Mouse (Mus musculus): ENCODE measurements around the gene Ggt5.

Gene Ggt5

GRCm38 (mm10) chr10:75625920-75626319 is 36.8 kb downstream of the Ggt5 start:
- DNase-seq (ENCODE audit: low read depth, low spot score), result no peak

GRCm38 (mm10) chr10:75626991-75627390 is 37.9 kb downstream of the Ggt5 start:
- no peak for DNase-seq (ENCODE audit: low read depth, low spot score)

GRCm38 (mm10) chr10:75627490-75627889 is 38.4 kb downstream of the Ggt5 start:
- DNase-seq (ENCODE audit: low read depth, low spot score), result no peak

- DNase-seq (ENCODE audit: low read depth, low spot score), result peak; percentile 73
These were observed 43.5 kb downstream of the Ggt5 start for GRCm38 (mm10) chr10:75632633-75633032.

- no peak for DNase-seq (ENCODE audit: low read depth, low spot score)
These were observed 43.9 kb downstream of the Ggt5 start for GRCm38 (mm10) chr10:75633048-75633447.

- DNase-seq (ENCODE audit: low read depth, low spot score), result no peak
These were observed 44.5 kb downstream of the Ggt5 start for GRCm38 (mm10) chr10:75633576-75634139.

GRCm38 (mm10) chr10:75634610-75635009 is 45.5 kb downstream of the Ggt5 start:
- DNase-seq (ENCODE audit: low read depth, low spot score), result no peak

GRCm38 (mm10) chr10:75635019-75635692 is 46.0 kb downstream of the Ggt5 start:
- no peak for DNase-seq (ENCODE audit: low read depth, low spot score)

GRCm38 (mm10) chr10:75635693-75636055 is 46.5 kb downstream of the Ggt5 start:
- peak; percentile 92 for DNase-seq (ENCODE audit: low read depth, low spot score)

GRCm38 (mm10) chr10:75636084-75636786 is 47.1 kb downstream of the Ggt5 start:
- no peak for DNase-seq (ENCODE audit: low read depth, low spot score)

- no peak for DNase-seq (ENCODE audit: low read depth, low spot score)
These were observed 48.6 kb downstream of the Ggt5 start for GRCm38 (mm10) chr10:75637711-75638110.

- no peak for DNase-seq (ENCODE audit: low read depth, low spot score)
These were observed 52.6 kb downstream of the Ggt5 start for GRCm38 (mm10) chr10:75641721-75642222.

- no peak for DNase-seq (ENCODE audit: low read depth, low spot score)
These were observed 53.3 kb downstream of the Ggt5 start for GRCm38 (mm10) chr10:75642436-75642835.

- DNase-seq (ENCODE audit: low read depth, low spot score), result no peak
These were observed 53.8 kb downstream of the Ggt5 start for GRCm38 (mm10) chr10:75642891-75643290.

GRCm38 (mm10) chr10:75643741-75644343 is 54.7 kb downstream of the Ggt5 start, which contains the start of gene Susd2:
TSS of gene Susd2 (minus strand) at chr10:75644008.
- DNase-seq (ENCODE audit: low read depth, low spot score), result peak; percentile 95

GRCm38 (mm10) chr10:75645616-75646015 is 56.5 kb downstream of the Ggt5 start:
- DNase-seq (ENCODE audit: low read depth, low spot score), result no peak

- DNase-seq (ENCODE audit: low read depth, low spot score), result peak; percentile 48
These were observed 57.3 kb downstream of the Ggt5 start for GRCm38 (mm10) chr10:75646406-75646805.

- DNase-seq (ENCODE audit: low read depth, low spot score), result peak; percentile 82
These were observed 58.2 kb downstream of the Ggt5 start for GRCm38 (mm10) chr10:75647362-75647761.

- no peak for DNase-seq (ENCODE audit: low read depth, low spot score)
These were observed 59.0 kb downstream of the Ggt5 start for GRCm38 (mm10) chr10:75648091-75648490.

GRCm38 (mm10) chr10:75649001-75649400 is 59.9 kb downstream of the Ggt5 start:
- no peak for DNase-seq (ENCODE audit: low read depth, low spot score)

- DNase-seq (ENCODE audit: low read depth, low spot score), result no peak
These were observed 60.4 kb downstream of the Ggt5 start for GRCm38 (mm10) chr10:75649406-75649995.
